Mouse (Mus musculus) kidney, adult 9 months (tissue): ENCODE measurements around the gene Hapln3.

ENCODE experiments used
- DNase-seq: peaks from one replicate; pipeline ENCODE4 v3.0.0; 2022

Gene Hapln3

DNA sequence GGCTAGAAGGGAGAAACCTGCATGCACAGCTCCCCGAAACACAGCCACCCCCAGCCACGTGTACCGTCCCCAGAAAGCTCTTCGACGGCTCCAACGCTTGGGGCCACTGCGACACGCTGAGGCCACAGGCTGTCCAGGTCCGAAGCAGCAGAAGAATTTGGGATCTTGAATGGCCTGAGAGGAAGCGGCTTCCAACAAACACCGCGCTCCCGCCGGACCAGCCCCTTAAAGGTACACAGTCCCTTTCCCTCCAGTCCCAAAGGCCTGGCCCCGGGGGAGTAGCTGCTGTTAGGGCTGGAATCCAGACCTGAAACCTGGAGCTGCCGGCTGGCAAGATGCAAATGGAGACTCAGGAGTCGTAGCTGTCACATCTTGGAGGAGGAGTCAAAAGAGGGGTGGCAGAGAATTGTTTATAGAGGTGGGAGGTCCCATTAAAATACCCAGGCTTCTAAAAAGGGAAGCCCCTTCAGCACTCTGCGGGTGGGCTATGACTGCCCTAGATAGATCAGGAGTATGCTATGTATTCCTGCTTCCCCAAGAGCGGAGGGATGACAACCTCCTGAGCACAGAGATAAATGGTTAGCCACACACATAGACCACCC, at the start of gene Hapln3:
TSS of gene Hapln3 (minus strand) at position 176 of the 602 bp plus-strand sequence.
- no peak for DNase-seq

DNA sequence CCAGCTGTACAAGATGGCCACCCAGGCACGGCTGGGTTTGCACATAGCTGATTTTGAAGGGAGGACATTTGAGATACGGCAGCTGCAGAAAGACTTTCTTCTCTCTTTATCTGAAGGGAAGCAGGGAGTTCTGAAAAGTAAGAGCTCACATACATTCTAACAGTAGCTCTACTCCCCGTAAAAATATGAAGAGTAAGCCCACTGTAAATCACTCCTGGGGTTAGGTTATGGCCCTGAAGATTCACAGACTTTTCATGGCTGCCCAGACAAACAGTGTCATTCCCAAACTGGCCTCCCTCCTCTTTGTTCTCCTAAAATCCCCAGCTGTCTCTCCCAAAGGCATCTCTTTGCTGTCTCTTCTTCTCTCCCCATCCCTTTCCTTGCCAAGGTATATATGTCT, 43.0 kb upstream of the Hapln3 start:
- no peak for DNase-seq

DNA sequence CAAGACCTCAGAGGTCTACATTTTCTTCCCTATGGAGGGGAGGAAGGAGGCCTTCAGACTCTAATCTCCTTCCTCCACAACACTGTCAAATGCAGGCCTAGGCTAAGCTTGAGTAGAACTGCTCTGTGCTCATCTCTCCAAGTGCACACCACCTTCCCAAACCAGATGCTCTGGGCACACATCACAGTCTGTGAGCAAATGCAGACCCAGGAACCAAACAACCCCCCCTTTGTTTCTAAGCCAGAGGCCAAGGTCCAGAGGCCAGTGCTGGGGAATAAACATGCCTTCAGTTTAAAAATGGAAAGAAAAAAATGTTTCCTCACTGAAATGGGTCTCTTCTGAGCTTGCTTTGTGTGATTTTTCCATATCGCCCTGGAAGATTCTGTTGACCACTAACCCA, 41.0 kb upstream of the Hapln3 start:
- DNase-seq = peak; percentile 14

DNA sequence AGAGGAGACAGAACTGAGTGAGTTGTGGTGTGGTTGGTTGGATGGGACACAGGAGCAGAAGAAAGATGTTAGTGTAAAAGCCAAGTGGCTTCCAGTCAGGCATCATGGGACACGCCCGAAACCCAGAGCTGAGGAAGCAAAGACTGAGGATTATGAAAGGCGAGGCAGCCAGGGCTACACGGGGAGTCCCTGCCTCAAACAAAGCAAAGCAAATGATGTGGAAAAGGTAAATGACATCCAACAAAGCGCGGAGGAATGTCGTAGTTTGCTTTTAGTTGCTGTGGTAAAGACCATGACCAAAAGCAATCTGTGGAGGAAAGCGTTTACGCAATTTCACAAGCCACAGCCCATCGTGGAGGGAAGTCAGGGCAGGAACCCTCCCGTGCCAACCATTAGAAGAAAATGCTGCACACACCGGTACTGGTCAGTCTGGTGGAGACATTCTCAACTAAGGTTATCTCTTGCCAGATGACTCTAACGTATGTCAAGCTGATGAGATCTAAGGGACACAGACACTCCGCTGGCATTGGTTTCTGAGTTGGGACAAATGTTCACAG, 36.3 kb upstream of the Hapln3 start:
- no peak for DNase-seq

DNA sequence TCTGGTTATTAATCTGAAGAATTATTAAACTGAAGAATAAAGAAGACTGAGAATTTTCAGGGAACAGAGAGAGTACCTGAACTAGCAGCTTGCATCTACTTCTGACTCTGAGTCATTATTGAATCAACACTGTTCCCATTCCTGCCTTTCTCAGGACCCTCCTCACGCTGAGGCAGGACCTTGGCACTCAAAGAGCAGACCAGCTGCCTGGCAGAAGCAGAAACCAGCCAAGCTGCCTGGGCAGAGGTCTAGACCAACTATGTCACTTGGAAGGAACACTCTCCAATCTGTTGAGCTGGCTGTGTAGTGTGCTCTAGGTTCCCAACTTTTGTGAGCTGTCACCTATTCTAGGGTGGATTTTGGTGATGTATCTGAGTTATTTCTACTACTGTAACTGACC, 28.6 kb upstream of the Hapln3 start:
- no peak for DNase-seq

DNA sequence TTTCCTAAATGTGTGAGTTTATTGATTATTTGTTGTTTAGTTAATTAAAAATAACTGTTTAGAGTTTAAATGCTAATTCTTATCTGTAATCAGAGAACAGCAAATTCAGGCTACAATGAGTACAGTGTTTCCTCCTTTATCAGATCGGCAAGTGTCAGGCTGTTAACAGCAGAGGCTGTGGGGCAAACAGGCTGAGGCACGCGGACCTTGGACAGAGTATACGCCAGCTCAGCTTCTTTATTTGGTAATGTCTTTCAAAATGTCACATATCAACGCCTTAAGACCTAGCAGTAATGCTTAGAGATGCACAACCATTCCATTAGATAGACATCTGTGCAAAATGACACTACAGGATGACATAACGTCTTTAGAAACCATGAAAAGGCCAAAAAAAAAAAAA, 18.7 kb upstream of the Hapln3 start:
- DNase-seq = no peak

DNA sequence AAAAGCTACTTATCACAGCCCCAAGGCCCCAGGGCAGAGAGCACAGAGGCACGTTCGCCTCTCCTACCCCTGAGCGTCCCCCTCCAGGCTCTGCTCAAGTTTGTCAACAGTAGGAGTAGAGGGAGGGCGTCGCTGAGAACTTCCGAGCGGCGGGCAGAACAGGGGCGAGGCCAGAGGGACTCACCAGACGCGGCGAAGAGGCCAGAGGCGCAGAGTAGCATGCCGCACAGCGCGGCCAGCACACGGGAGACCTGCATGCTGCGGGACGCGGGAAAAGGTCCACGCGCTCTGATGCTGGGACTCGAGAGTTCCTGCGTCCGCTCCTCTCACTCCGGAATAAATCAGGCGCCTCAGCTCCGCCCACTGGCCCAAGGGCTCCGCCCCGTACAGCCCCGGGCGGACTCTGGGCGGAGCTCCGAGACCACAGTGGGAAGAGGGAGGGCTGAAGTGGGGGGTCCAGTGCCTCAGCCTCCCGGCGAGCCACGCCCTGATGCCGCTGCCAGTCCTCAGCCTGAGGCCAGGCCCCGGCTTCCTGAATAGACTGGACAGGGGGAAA, 18.0 kb upstream of the Hapln3 start, which contains the start of gene Mfge8:
TSS of gene Mfge8 (minus strand) at position 350 of the 556 bp plus-strand sequence.
- DNase-seq = peak; percentile 90

DNA sequence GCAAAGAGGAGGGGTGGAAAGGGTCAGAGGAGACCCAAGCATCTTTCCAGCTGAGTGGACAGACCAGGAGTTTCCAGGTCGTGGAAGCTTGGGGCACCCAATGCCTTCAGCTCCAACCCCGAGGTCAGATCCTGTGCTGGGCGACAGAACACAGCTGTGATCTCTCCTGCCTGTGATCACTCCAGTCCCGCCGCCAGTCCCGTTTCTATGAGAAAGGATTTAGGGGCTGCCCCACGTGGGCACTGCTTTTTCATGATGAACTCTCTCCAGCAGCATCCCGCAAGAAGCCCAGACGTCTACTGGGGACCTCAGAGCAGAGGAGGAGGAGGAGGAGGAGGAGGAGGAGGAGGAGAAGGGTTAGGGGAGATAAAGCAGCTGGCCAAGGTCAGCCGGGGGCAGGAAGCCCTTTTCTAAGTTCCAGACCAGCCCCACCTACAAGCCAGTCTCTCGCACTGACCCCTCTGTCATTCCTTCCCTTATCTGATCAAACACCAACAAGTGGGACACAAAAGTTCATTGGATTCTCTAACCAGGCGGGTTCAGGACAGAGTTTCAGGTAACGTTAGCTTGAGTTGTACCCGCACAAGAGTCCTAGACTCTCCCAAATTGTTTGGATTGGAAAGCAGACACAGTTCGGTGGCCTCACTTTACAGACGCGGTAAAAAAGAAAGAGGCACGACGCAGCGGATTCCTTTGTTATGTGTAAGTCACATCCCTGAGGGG, 17.3 kb upstream of the Hapln3 start:
- no peak for DNase-seq

DNA sequence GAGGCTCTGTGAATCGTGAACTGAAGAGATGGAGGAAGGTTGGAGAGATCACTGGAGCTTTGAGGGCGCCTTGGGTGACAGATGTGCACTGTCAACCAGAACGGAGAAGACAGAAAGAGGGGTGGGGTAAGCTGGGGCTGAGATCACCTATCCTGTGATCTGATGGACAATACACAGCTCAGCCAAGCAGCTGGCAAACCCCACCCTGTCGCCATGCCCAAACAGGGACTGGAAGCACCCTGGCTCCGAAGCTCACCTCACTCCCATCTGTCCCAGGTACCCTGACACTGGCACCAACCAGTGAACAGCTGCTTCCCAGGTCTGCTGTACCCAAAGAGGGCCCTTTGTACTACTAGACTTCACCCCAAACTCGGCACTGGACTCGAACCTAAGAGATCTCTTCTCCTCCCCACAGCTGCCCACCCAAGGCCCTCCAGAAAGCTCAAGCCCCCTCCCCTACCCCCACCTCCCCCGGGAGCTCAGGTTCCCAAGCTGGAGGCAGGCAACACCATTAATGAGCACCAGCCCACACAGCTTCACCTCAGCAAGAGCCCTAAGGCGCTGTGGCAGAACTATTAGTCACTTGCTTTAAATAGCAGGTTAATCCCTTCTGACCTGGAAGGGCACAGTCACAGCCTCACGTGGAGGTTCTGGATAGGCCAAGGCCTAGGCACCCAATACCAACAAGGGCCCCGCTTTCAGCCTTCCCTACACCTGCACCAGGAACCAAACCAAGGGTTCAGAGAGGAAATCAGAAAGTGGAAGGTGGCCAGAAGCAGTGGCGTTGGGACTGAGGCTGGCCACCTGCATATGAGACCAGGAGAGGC, 16.4 kb upstream of the Hapln3 start:
- peak; percentile 34 for DNase-seq

DNA sequence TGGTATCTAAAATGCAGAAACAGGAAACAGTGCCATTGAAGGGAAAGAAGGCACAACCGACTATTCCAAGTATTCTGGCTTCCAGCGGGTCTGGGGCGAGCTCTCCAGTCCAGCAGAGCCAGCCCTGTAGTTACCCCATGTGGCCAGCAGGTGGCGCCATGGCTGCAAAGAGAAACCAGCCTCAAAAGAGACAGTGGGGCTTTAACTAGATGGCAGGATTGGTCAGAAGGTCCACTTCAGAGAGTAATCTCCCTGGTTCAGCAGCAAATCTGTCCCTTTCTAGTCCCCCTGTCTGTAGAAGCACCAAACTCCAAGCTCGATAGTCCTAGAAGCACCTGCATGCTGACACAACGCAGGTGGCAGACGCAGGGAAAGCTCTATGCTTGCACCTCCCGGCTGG, 10.1 kb upstream of the Hapln3 start:
- DNase-seq = peak; percentile 82

DNA sequence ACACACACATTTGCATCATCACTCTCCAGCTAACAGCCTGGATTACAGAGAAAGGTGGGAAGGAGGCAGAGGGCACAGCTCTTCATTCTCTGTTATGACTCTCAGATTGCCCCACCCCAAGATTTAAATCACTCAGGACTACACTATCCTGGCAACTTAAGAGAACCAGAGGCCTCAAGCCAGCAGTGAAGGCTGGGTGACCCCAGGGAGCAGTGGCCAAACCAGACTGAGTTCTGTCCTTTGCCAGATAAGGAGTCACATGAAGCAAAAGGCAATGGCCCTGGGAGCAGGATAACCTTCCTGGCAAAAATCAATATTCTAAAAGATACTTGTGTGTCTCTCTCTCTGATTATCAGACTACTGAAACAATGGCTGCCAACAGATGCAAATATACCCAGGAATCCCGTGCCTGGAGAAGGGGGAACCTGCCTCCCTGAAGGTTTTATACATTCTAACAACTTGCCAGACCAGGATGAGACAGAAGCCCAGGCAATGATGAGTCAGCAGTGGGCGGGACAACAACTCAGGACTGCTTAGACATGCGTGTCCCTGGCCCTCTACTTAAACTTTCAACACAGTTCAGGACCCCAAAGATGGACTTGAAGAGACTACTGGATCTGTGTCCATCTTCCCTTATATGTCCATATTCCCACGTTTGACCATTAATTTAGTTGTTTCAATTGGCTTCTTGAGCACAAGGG, 9.2 kb upstream of the Hapln3 start:
- DNase-seq = no peak

DNA sequence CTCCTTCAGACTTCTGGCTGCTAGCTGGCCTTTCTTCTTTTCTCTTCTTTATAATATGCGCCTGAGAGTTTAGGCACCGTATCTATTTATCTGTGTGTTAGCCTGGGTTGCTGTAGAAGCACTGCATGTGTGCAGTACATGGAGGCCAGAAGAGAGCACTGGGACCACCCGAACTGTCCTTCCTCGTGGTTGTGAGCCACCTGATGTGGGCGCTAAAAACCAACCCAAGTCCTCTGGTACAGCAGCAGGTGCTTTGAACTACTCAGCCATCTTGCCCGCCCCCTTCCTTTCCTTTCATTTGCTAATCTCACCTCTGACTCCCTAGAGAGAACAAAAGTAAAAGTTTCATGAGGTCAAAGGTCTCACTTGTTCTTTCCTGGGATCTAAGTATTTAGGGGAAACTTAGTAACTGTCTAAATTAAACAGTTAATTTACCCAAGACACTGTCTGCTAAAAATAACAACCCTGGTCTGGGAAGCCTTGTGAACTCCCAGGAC, 8.6 kb upstream of the Hapln3 start:
- no peak for DNase-seq

DNA sequence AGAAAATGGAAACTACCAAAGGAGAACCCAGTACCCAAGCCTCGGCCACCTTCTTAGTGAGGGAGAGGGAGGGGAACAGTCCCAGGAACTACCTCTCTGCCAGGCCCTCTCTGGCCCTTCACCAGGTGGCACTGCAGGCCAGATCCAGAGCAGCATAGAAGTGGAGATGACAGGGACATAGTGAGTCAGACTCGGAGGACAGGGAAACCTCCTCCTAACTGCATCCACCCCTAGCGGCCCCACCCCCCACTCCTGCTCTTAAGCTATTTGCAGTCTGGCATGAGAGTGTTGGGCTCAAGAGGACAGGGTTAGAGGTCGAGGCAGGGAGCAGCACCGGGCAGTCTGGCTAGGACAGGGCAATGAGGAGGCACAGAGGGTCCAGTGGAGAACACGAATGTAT, 2.6 kb upstream of the Hapln3 start:
- no peak for DNase-seq

DNA sequence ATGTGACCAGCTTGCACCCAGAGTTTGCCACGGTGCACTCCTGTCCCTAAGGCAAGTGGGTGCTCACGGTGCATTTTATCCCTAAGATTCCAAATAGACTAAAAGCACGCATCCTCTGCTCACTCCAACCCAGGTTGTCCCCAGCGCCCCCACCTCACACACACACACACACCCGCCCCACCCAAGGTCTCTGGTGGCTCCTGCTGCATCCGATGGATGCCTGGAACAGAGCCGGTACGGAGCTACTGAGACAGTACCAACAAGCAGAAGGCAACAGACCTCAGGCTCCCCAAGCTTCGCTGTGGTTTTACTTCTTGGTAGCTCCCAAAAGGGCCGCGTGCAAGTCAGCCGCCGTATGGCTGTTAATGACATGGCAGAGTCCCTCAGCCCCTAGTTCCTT, 433 bp downstream of the Hapln3 start:
- no peak for DNase-seq

DNA sequence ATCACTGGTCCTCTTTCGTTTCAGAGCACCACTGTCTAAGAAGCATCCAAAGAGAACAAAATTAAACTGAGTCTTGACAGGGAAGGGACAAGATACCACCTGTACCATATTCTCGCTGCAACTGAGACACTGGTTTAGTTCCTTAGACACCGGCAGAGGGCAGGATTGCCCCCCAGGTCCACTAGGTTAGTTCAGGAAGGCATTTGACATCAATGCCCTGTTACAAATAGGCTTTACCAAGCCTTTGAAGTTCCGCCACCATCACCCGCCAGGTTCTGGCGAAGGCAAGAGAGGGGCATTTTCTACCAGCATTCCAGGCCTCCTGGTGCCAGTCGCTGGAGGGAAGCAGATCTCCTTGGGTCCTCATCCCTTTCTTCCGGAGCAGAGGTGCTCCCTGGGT, 935 bp downstream of the Hapln3 start:
- no peak for DNase-seq

DNA sequence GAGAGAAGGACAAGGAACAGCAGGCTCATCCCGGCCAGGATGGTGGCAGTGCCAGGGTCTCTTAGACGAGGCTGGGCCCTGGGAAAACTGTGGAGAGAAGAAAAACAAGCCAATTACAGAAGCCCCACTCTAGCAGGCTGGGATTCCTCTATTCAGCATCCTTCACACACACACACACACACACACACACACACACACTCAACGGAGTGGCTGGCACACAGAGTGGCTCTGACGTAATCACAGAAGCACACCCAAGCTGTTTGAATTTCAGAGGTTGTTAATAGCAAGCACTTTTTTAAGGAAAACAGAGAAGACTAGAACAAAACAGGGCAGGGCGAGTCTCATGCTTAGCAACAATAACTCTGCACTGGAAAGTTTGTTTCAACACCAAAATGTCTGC, 7.4 kb downstream of the Hapln3 start:
- no peak for DNase-seq

DNA sequence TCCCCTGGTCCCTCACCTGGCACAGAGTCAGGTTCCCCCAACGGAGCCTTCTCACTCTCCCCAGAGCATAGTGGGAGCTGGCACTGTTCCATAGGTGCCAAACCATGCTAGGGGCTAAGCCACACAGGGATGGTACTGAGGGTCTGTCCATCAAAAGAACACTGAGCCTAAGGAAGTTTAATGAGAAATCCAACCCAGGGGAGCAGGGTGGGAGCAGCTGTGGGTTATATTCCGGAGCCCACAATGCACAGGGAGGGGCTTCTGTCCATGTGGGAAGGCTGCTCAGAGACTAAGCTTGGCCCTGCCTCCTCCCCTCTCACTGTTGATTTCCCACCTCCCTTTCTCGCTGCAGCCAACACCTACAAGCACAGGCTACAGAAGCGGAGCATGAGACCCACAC, 17.0 kb downstream of the Hapln3 start:
- DNase-seq = no peak

DNA sequence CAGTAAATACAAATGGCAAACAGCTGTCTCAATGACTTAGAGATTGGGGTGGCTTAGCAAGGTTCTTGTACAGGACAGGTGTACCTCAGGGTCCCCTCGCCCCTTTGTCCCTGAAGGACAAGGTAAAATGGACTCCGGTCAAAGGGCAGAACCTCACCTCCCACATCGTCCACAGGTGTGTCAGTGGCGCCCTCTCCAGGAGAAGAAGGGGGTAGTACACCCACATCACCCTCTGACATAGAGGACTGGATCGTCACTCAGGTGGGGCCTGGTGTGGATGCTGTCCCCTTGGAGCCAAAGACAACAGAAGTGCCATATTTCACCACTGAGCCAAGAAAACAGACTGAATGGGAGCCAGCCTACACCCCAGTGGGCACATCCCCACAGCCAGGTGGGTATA, 34.3 kb downstream of the Hapln3 start:
- no peak for DNase-seq

DNA sequence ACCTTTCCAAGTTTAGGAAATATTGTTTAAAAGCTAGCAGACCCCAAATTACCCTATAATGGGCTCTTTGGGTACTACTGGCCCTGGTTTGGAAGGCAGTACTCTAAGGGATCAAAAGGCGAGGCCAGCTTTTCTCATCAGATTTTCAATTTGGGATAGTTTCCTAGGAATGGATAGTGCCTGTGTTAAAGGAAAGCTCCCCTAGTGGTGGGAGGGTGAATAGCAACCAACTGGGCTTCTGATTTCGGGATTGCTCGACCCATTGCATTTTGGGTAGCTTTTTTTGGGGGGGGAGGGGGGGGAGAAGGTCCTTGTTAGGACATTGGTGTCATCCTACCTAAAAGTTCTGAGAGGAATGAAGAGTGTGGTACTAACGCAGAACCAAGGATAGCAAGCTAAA, 41.7 kb downstream of the Hapln3 start:
- peak; percentile 19 for DNase-seq

DNA sequence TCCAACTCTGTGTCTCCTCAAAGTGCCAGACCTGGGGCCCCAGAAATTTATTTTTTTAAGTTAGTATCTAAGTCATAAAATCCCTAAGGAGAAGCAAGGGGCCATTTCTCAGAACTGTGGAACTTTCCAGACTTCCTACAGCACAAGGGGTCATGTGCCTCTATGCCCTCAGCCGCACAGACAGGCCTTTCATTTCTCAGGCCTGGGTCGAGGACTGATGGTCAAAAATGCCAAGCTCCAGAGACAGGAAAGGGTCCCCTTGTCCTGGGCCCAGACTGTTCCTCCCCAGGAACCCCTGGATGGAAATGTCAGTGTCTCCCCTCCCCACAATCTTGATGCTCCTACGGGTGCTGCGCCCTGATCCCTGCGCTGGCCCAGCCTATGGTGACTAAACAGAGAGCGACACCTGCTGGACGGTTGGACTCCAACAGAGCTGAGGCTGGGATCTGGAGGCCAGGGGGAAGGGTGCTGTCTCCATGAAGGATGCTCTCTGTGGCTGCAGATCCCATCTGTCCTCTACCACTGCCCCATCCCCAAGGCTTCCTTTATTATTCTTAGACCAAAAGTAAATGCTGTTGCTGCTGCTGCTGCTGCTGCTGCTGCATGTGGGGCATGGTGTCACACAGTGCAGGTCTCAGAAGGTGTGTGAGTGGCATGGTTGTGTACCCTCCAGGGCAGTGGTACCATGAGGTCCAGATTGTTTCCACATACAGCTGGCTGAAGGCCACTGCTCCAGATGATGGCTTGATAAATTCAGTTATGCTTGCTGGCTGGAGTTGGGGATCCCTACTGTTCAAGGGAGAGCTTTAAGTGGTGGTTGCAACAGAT, 50.0 kb downstream of the Hapln3 start:
- DNase-seq = peak; percentile 54

DNA sequence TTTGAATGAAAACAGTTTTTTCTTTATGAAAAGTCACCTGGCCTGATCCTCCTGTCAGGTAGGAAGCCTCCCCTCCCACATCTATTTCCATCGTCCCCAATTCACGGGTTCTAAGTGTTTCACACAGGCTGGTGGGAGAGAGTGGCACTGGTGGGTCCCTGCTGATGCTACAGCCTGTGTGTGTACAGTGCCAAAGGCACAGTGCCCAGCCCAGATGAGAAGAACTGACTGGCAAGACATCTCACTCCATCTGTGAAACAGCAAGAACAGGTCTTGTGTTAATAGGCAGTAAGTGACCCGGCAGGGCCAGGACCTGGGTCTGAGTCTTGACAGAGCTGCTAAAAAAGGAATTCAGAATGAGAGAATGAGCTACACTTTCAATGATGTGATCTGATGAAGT, 51.6 kb downstream of the Hapln3 start:
- DNase-seq = no peak

DNA sequence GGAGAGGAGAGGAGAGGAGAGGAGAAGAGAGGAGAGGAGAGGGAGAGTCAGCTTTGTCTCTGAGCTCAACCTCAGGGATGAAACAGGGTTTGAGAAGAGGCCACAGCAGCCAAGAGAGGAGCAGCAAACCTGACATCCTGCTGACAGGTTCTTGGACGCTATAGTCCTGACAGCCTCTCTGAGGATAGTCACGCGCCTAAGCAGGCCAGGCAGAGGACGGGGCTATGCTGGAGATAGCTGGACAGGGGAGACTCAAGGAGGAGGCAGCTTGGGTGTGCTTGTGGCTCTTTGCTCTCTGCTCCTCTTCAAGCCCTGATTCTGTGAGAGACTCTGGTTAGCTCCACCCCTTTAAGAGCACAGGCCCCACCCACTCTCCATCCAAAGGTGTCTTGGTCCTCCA, 62.6 kb downstream of the Hapln3 start:
- DNase-seq = no peak
